Mouse (Mus musculus) brain, embryonic 14.5 days (tissue): ENCODE data around the gene Olfr1052. TPM values are rescaled to one million over a fixed set of nuclear protein-coding genes. Genes with fewer than 3 reads are reported as not detected.
"Not testable (repeated sequence)": the region's sequence is repeated elsewhere in the genome, so short reads cannot be mapped to it uniquely, and the experiment has no call there.

ENCODE experiments used
- DNase-seq: peaks from one replicate; pipeline ENCODE4 v3.0.0-alpha.2; 2011; ENCODE audit warnings: low read depth
- CTCF ChIP-seq: fragments of 200-500 bp; IDR thresholded peaks from 2 replicates; pipeline ENCODE4 v1.5.1; 2012; ENCODE audit warnings: inconsistent platforms, mild to moderate bottlenecking, moderate library complexity, borderline replicate concordance; ENCODE audit not compliant: insufficient read depth, insufficient read length; ENCODE audit errors: extremely low read depth
- POLR2A ChIP-seq: fragments of 200-500 bp; IDR thresholded peaks from 2 replicates; pipeline ENCODE4 v1.6.1; 2012; ENCODE audit warnings: mild to moderate bottlenecking, inconsistent platforms, borderline replicate concordance; ENCODE audit not compliant: poor library complexity, insufficient read depth, insufficient read length, severe bottlenecking; ENCODE audit errors: extremely low read depth
- polyA plus RNA-seq: library from polyadenylated mRNA; depleted of rRNA; stranded (reverse); fragments of >200 nt; gene quantifications from 2 replicates; pipeline ENCODE4 v1.2.3, GENCODE M21; 2012; rRNA removed

Olfr1052 gene
- polyA plus RNA-seq, result not detected in 2 replicates

GRCm38 (mm10) chr2:86292155-86292554 is at the start of gene Olfr1052:
Gene Olfr1052, plus strand, starts transcription at chr2:86292455.
- DNase-seq, result no peak
- TF ChIP-seq CTCF (no peak), POLR2A (no peak)

- DNase-seq, result not testable (repeated sequence)
These were observed 34.0 kb upstream of the Olfr1052 start, which contains the start of gene Olfr1049 for GRCm38 (mm10) chr2:86258228-86258627. Gene Olfr1049, minus strand, starts transcription at chr2:86258328.

GRCm38 (mm10) chr2:86278988-86279387 is 13.3 kb upstream of the Olfr1052 start, which contains the start of gene Olfr1051:
Gene Olfr1051, minus strand, starts transcription at chr2:86279088.
- DNase-seq, result not testable (repeated sequence)

- no peak for DNase-seq
- no peak for TF ChIP-seq POLR2A
- no peak for TF ChIP-seq CTCF
These were observed 22.9 kb downstream of the Olfr1052 start, which contains the start of gene Olfr1053 for GRCm38 (mm10) chr2:86315184-86315583. Gene Olfr1053, minus strand, starts transcription at chr2:86315284.

GRCm38 (mm10) chr2:86335333-86335732 is 43.1 kb downstream of the Olfr1052 start, which contains the start of gene Olfr1054:
Gene Olfr1054, minus strand, starts transcription at chr2:86335433.
- DNase-seq, result no peak
- no peak for TF ChIP-seq POLR2A
- no peak for TF ChIP-seq CTCF

Other genes with a start within 250 kb of the Olfr1052 start
- gene Olfr1034, start 246.6 kb upstream of the Olfr1052 start, polyA plus RNA-seq, result not detected in 2 replicates
- gene Olfr1036, start 218.5 kb upstream of the Olfr1052 start, polyA plus RNA-seq, result not detected in 2 replicates
- gene Olfr1037, start 205.1 kb upstream of the Olfr1052 start, polyA plus RNA-seq, result not detected in 2 replicates
- gene Olfr1039, start 156.5 kb upstream of the Olfr1052 start, polyA plus RNA-seq, result not detected in 2 replicates
- gene Olfr1040, start 145.7 kb upstream of the Olfr1052 start, polyA plus RNA-seq, result not detected in 2 replicates
- gene Olfr1042, start 130.6 kb upstream of the Olfr1052 start, polyA plus RNA-seq, result not detected in 2 replicates
- gene Olfr1043, start 124.9 kb upstream of the Olfr1052 start, polyA plus RNA-seq, result not detected in 2 replicates
- gene Olfr1044, start 114.6 kb upstream of the Olfr1052 start, polyA plus RNA-seq, result not detected in 2 replicates
- not detected in 2 replicates for gene Olfr52, start 106.8 kb upstream of the Olfr1052 start, polyA plus RNA-seq
- gene Olfr1045, start 89.4 kb upstream of the Olfr1052 start, polyA plus RNA-seq, result not detected in 2 replicates
- gene Olfr1046, start 73.1 kb upstream of the Olfr1052 start, polyA plus RNA-seq, result not detected in 2 replicates
- not detected in 2 replicates for gene Olfr1047, start 61.1 kb upstream of the Olfr1052 start, polyA plus RNA-seq
- not detected in 2 replicates for gene Olfr1048, start 52.2 kb upstream of the Olfr1052 start, polyA plus RNA-seq
- not detected in 2 replicates for gene Olfr1049, start 34.1 kb upstream of the Olfr1052 start, polyA plus RNA-seq
- gene Olfr1051, start 13.4 kb upstream of the Olfr1052 start, polyA plus RNA-seq, result not detected in 2 replicates
- not detected in 2 replicates for gene Olfr1053, start 22.8 kb downstream of the Olfr1052 start, polyA plus RNA-seq
- gene Olfr1054, start 43.0 kb downstream of the Olfr1052 start, polyA plus RNA-seq, result not detected in 2 replicates
- not detected in 2 replicates for gene Olfr1055, start 57.8 kb downstream of the Olfr1052 start, polyA plus RNA-seq
- gene Olfr1056, start 70.0 kb downstream of the Olfr1052 start, polyA plus RNA-seq, result not detected in 2 replicates
- not detected in 2 replicates for gene Olfr1057, start 85.9 kb downstream of the Olfr1052 start, polyA plus RNA-seq
- not detected in 2 replicates for gene Olfr1058, start 96.1 kb downstream of the Olfr1052 start, polyA plus RNA-seq
- gene Olfr1061, start 121.6 kb downstream of the Olfr1052 start, polyA plus RNA-seq, result not detected in 2 replicates
- not detected in 2 replicates for gene Olfr1062, start 134.3 kb downstream of the Olfr1052 start, polyA plus RNA-seq
- gene Olfr1065, start 158.1 kb downstream of the Olfr1052 start, polyA plus RNA-seq, result not detected in 2 replicates
- not detected in 2 replicates for gene Olfr1066, start 163.8 kb downstream of the Olfr1052 start, polyA plus RNA-seq
- not detected in 2 replicates for gene Olfr228, start 194.9 kb downstream of the Olfr1052 start, polyA plus RNA-seq
- gene Olfr1076, start 216.0 kb downstream of the Olfr1052 start, polyA plus RNA-seq, result not detected in 2 replicates